Mouse (Mus musculus) CH12.LX (cell line): ENCODE measurements around the gene Slc25a45. TPM values are rescaled to one million over a fixed set of nuclear protein-coding genes. Genes with fewer than 3 reads are reported as not detected.

Experiments used
- DNase-seq: peaks from one replicate; pipeline ENCODE4 v3.0.0-alpha.2; 2013; ENCODE audit errors: extremely low read depth
- H3K27ac ChIP-seq: 2 replicates; pipeline ENCODE4 v1.5.1; 2012; ENCODE audit warnings: low read depth, mild to moderate bottlenecking, control low read depth, moderate library complexity; ENCODE audit not compliant: insufficient read depth
- H3K27me3 ChIP-seq: replicated peaks from 2 replicates; pipeline ENCODE3; 2012; ENCODE audit warnings: inconsistent platforms
- H3K36me3 ChIP-seq, 2 experiments: replicated peaks in 1 of 2; 2 replicates each; pipeline versions ENCODE3 to v1.6.1; 2012; ENCODE audit warnings: inconsistent platforms in 1 of 2, low read length in 1 of 2, mild to moderate bottlenecking in 1 of 2, mixed read lengths in 1 of 2, moderate library complexity in 1 of 2; ENCODE audit not compliant: control insufficient read depth in 1 of 2, insufficient read depth in 1 of 2
- H3K4me1 ChIP-seq, 2 experiments: 2 replicates each; pipeline ENCODE4 v1.6.1; 2012; ENCODE audit warnings: inconsistent platforms in 1 of 2, moderate library complexity in 1 of 2; ENCODE audit not compliant: insufficient read depth in 2 of 2, control insufficient read depth in 1 of 2
- H3K4me2 ChIP-seq: 2 replicates; pipeline ENCODE4 v1.6.1; 2012; ENCODE audit warnings: low read depth, mild to moderate bottlenecking, control low read depth; ENCODE audit not compliant: poor library complexity, insufficient read depth, severe bottlenecking
- H3K4me3 ChIP-seq, 3 experiments: fragments of 150-350 bp in 1 of 3; sonication (generic) in 1 of 3; replicated peaks in 1 of 3; 2 replicates each; pipeline versions ENCODE3 to v1.5.1; 2011 to 2012; ENCODE audit warnings: low read depth in 2 of 3, low read length in 2 of 3, mild to moderate bottlenecking in 2 of 3, moderate library complexity in 2 of 3, control low read depth in 1 of 3, improper control_type of control experiment in 1 of 3, inconsistent platforms in 1 of 3, mixed read lengths in 1 of 3; ENCODE audit not compliant: poor library complexity in 1 of 3
- H3K79me2 ChIP-seq: replicated peaks from 2 replicates; pipeline ENCODE4 v1.6.1; 2012; ENCODE audit warnings: mild to moderate bottlenecking, moderate library complexity; ENCODE audit not compliant: control insufficient read depth, poor library complexity, insufficient read depth, severe bottlenecking; ENCODE audit errors: extremely low read depth
- H3K9ac ChIP-seq: 2 replicates; pipeline ENCODE4 v1.6.1; 2012; ENCODE audit warnings: low read depth, mild to moderate bottlenecking, control low read depth, moderate library complexity; ENCODE audit not compliant: insufficient read depth
- H3K9me3 ChIP-seq: replicated peaks from 2 replicates; pipeline ENCODE3; 2012; ENCODE audit warnings: low read length, inconsistent platforms, mixed read lengths
- BHLHE40 ChIP-seq: IDR thresholded peaks from 2 replicates; pipeline ENCODE4 v1.6.1; 2011; ENCODE audit warnings: mild to moderate bottlenecking, low read depth, low read length, improper control_type of control experiment
- CHD1 ChIP-seq: IDR thresholded peaks from 2 replicates; pipeline ENCODE4 v1.6.1; 2012; ENCODE audit warnings: low read depth, low read length, improper control_type of control experiment, inconsistent platforms
- CHD2 ChIP-seq: IDR thresholded peaks from 2 replicates; pipeline ENCODE4 v1.6.1; 2011; ENCODE audit warnings: low read length, improper control_type of control experiment
- CTCF ChIP-seq, 2 experiments: IDR thresholded peaks in 1 of 2; conservative IDR thresholded peaks in 1 of 2; 2 replicates each; pipeline ENCODE4 v1.5.1; 2011 to 2012; ENCODE audit warnings: low read depth in 2 of 2, low read length in 2 of 2, improper control_type of control experiment in 1 of 2, inconsistent platforms in 1 of 2, mild to moderate bottlenecking in 1 of 2, moderate library complexity in 1 of 2
- E2F4 ChIP-seq: IDR thresholded peaks from 2 replicates; pipeline ENCODE4 v1.6.1; 2011; ENCODE audit warnings: low read depth, low read length, improper control_type of control experiment; ENCODE audit not compliant: insufficient replicate concordance
- ELF1 ChIP-seq: IDR thresholded peaks from 2 replicates; pipeline ENCODE4 v1.6.1; 2014; ENCODE audit warnings: low read depth, mild to moderate bottlenecking, inconsistent platforms, low read length, improper control_type of control experiment
- EP300 ChIP-seq: IDR thresholded peaks from 2 replicates; pipeline ENCODE4 v1.6.1; 2011; ENCODE audit warnings: low read length, improper control_type of control experiment
- ETS1 ChIP-seq: conservative IDR thresholded peaks from 2 replicates; pipeline ENCODE4 v1.6.1; 2012; ENCODE audit warnings: low read depth, mild to moderate bottlenecking, inconsistent platforms, low read length, improper control_type of control experiment, moderate library complexity
- GABPA ChIP-seq: IDR thresholded peaks from 2 replicates; pipeline ENCODE4 v1.6.1; 2012; ENCODE audit warnings: low read depth, low read length, improper control_type of control experiment, inconsistent platforms; ENCODE audit not compliant: insufficient replicate concordance
- HCFC1 ChIP-seq: IDR thresholded peaks from 2 replicates; pipeline ENCODE4 v1.6.1; 2012; ENCODE audit warnings: low read depth, mild to moderate bottlenecking, inconsistent platforms, low read length, improper control_type of control experiment
- IRF4 ChIP-seq: IDR thresholded peaks from 2 replicates; pipeline ENCODE4 v1.6.1; 2014; ENCODE audit warnings: low read depth, mild to moderate bottlenecking, inconsistent platforms, low read length, improper control_type of control experiment
- JUND ChIP-seq: conservative IDR thresholded peaks from 2 replicates; pipeline ENCODE4 v1.6.1; 2011; ENCODE audit warnings: low read depth, low read length, improper control_type of control experiment
- KAT2A ChIP-seq: IDR thresholded peaks from 2 replicates; pipeline ENCODE4 v1.6.1; 2012; ENCODE audit warnings: low read length, improper control_type of control experiment, inconsistent platforms; ENCODE audit not compliant: insufficient replicate concordance
- MAFK ChIP-seq: IDR thresholded peaks from 2 replicates; pipeline ENCODE4 v1.6.1; 2011; ENCODE audit warnings: low read length, improper control_type of control experiment; ENCODE audit not compliant: insufficient replicate concordance
- MAX ChIP-seq: IDR thresholded peaks from 2 replicates; pipeline ENCODE4 v1.6.1; 2011; ENCODE audit warnings: low read length, improper control_type of control experiment
- MAZ ChIP-seq: IDR thresholded peaks from 2 replicates; pipeline ENCODE4 v1.6.1; 2012; ENCODE audit warnings: low read depth, mild to moderate bottlenecking, inconsistent platforms, low read length, improper control_type of control experiment, moderate library complexity
- MEF2A ChIP-seq: IDR thresholded peaks from 2 replicates; pipeline ENCODE4 v1.6.1; 2014; ENCODE audit warnings: low read depth, mild to moderate bottlenecking, inconsistent platforms, low read length, improper control_type of control experiment, borderline replicate concordance
- MXI1 ChIP-seq: IDR thresholded peaks from 2 replicates; pipeline ENCODE4 v1.6.1; 2011; ENCODE audit warnings: mild to moderate bottlenecking, low read depth, low read length, improper control_type of control experiment
- MYC ChIP-seq: IDR thresholded peaks from 2 replicates; pipeline ENCODE4 v1.6.1; 2011; ENCODE audit warnings: low read depth, mild to moderate bottlenecking, improper control_type of control experiment, low read length
- NELFE ChIP-seq: IDR thresholded peaks from 2 replicates; pipeline ENCODE4 v1.6.1; 2011; ENCODE audit warnings: low read depth, low read length, improper control_type of control experiment
- NRF1 ChIP-seq: IDR thresholded peaks from 2 replicates; pipeline ENCODE4 v1.6.1; 2014; ENCODE audit warnings: low read depth, mild to moderate bottlenecking, inconsistent platforms, low read length, improper control_type of control experiment, moderate library complexity
- PAX5 ChIP-seq: IDR thresholded peaks from 2 replicates; pipeline ENCODE4 v1.6.1; 2012; ENCODE audit warnings: low read length, inconsistent platforms, mixed read lengths
- POLR2A ChIP-seq: IDR thresholded peaks from 2 replicates; pipeline ENCODE4 v1.6.1; 2011; ENCODE audit warnings: low read depth, mild to moderate bottlenecking, improper control_type of control experiment, low read length
- POLR2AphosphoS2 ChIP-seq: IDR thresholded peaks from 2 replicates; pipeline ENCODE4 v1.6.1; 2011; ENCODE audit warnings: low read depth, low read length, improper control_type of control experiment
- RAD21 ChIP-seq: IDR thresholded peaks from 2 replicates; pipeline ENCODE4 v1.6.1; 2011; ENCODE audit warnings: low read depth, mild to moderate bottlenecking, low read length, improper control_type of control experiment, moderate library complexity
- RCOR1 ChIP-seq: conservative IDR thresholded peaks from 2 replicates; pipeline ENCODE4 v1.6.1; 2012; ENCODE audit warnings: low read depth, mild to moderate bottlenecking, inconsistent platforms, low read length, improper control_type of control experiment
- SIN3A ChIP-seq: IDR thresholded peaks from 2 replicates; pipeline ENCODE4 v1.6.1; 2012; ENCODE audit warnings: low read length, improper control_type of control experiment, inconsistent platforms
- SMC3 ChIP-seq: IDR thresholded peaks from 2 replicates; pipeline ENCODE4 v1.6.1; 2011; ENCODE audit warnings: low read depth, low read length, improper control_type of control experiment
- TBP ChIP-seq: conservative IDR thresholded peaks from 2 replicates; pipeline ENCODE4 v1.6.1; 2011; ENCODE audit warnings: low read depth, low read length, improper control_type of control experiment
- TCF12 ChIP-seq: IDR thresholded peaks from 2 replicates; pipeline ENCODE4 v1.6.1; 2014; ENCODE audit warnings: low read depth, mild to moderate bottlenecking, inconsistent platforms, low read length, improper control_type of control experiment
- UBTF ChIP-seq: IDR thresholded peaks from 2 replicates; pipeline ENCODE4 v1.6.1; 2012; ENCODE audit warnings: low read depth, mild to moderate bottlenecking, inconsistent platforms, low read length, improper control_type of control experiment, moderate library complexity
- USF1 ChIP-seq: IDR thresholded peaks from 2 replicates; pipeline ENCODE4 v1.6.1; 2014; ENCODE audit warnings: low read depth, mild to moderate bottlenecking, inconsistent platforms, low read length, improper control_type of control experiment
- USF2 ChIP-seq: conservative IDR thresholded peaks from 2 replicates; pipeline ENCODE4 v1.6.1; 2011; ENCODE audit warnings: low read depth, low read length, improper control_type of control experiment
- ZC3H11A ChIP-seq: IDR thresholded peaks from 2 replicates; pipeline ENCODE4 v1.6.1; 2012; ENCODE audit warnings: low read depth, mild to moderate bottlenecking, inconsistent platforms, low read length, improper control_type of control experiment
- ZKSCAN1 ChIP-seq: IDR thresholded peaks from 2 replicates; pipeline ENCODE4 v1.6.1; 2012; ENCODE audit warnings: low read depth, inconsistent platforms, low read length, improper control_type of control experiment, borderline replicate concordance
- ZMIZ1 ChIP-seq: IDR thresholded peaks from 2 replicates; pipeline ENCODE4 v1.6.1; 2012; ENCODE audit warnings: low read depth, mild to moderate bottlenecking, inconsistent platforms, low read length, improper control_type of control experiment
- ZNF384 ChIP-seq: IDR thresholded peaks from 2 replicates; pipeline ENCODE4 v1.6.1; 2012; ENCODE audit warnings: low read depth, low read length, improper control_type of control experiment, inconsistent platforms
- dilution Hi-C: fragments of 300-500 bp; cut with MboI; formaldehyde crosslinking; loops from 2 replicates; pipeline ENCODE4 v1.14.3; 2020; ENCODE audit warnings: low sequenced_read_pairs; ENCODE audit not compliant: extremely low pct_unique_long_range_greater_than_20kb, extremely low pct_ligation_motif_present
- in situ Hi-C: fragments of 300-500 bp; cut with MboI; formaldehyde crosslinking; loops from 3 replicates; pipeline ENCODE4 v1.14.3; 2019; ENCODE audit warnings: low sequenced_read_pairs, low pct_ligation_motif_present, low pct_unique_long_range_greater_than_20kb, mixed read lengths
- polyA plus RNA-seq: library from polyadenylated mRNA; unstranded; fragments of >175 nt; gene quantifications from 2 replicates; pipeline ENCODE4 v1.2.1, GENCODE M21; 2012; ENCODE audit warnings: low read depth; ENCODE audit not compliant: insufficient read length
- total RNA-seq, 2 experiments: library from RNA; depleted of rRNA; stranded (reverse); fragments of 300-350 nt in 1 of 2; fragments of >200 nt in 1 of 2; gene quantifications; 2 replicates each; pipeline ENCODE4 v1.2.3; 2012 to 2014

Gene Slc25a45
- 20.6 and 23.1 TPM in 2 replicates for total RNA-seq (2012; rRNA removed)
- 27.6 and 33.0 TPM in 2 replicates for total RNA-seq (2014; rRNA removed)
- 20.8 and 22.7 TPM in 2 replicates for polyA plus RNA-seq

- Histone ChIP-seq H3K27me3 (no peaks in the 10 kb centered on the region), H3K9me3 (no peaks in the 10 kb centered on the region), H3K4me3 (peak within 1 kb of the TSS; percentile 53 to 57 (median 56)), H3K4me1 (peaks cover 19 to 55% of the 10 kb centered on the region in 2 experiments), H3K79me2 (peaks cover 4% of the 10 kb centered on the region; the same call in 1 of the 2 replicates), H3K27ac (peak within 1 kb of the TSS; percentile 96), H3K36me3 (peaks cover 25 to 39% of the 10 kb centered on the region in 2 experiments), H3K9ac (peak within 1 kb of the TSS; percentile 95), H3K4me2 (peak within 1 kb of the TSS; percentile 88)
- dilution Hi-C loops: no loop called here
- in situ Hi-C loops: loop anchor here (5.0 kb wide), 1 partner anchor 90 kb away; no protein-coding TSS in a partner anchor
- peak; percentile 91 for DNase-seq
- no peak for TF ChIP-seq UBTF
- TF ChIP-seq CHD2: no peak; the same call in none of the 2 replicates
- TF ChIP-seq MYC: peak; percentile 84
- no peak for TF ChIP-seq PAX5
- no peak for TF ChIP-seq GABPA
- TF ChIP-seq MAZ: no peak
- TF ChIP-seq HCFC1: peak; percentile 53; the same call in 1 of the 2 replicates
- peak; percentile 59 for TF ChIP-seq ZC3H11A
- TF ChIP-seq JUND: peak; percentile 84
- TF ChIP-seq IRF4: peak; percentile 98
- TF ChIP-seq USF2: no peak
- TF ChIP-seq CTCF (conservative IDR thresholded peaks at IDR 0.05 in 1 of 2, IDR thresholded peaks at IDR 0.05 in 1 of 2; ENCODE audit: low read depth in 2 of 2, low read length in 2 of 2): peak; percentile 42 to 95
- TF ChIP-seq RAD21: peak; percentile 95
- TF ChIP-seq NRF1: no peak; the same call in 1 of the 2 replicates
- TF ChIP-seq SMC3: peak; percentile 95
- no peak for TF ChIP-seq ZMIZ1
- no peak; the same call in 1 of the 2 replicates for TF ChIP-seq SIN3A
- peak; percentile 27; the same call in 1 of the 2 replicates for TF ChIP-seq TCF12
- no peak for TF ChIP-seq ETS1
- TF ChIP-seq RCOR1: peak; percentile 54; the same call in 1 of the 2 replicates
- TF ChIP-seq EP300: peak; percentile 46; the same call in 1 of the 2 replicates
- TF ChIP-seq ZKSCAN1: no peak
- TF ChIP-seq ELF1: peak; percentile 85
- TF ChIP-seq POLR2AphosphoS2: no peak
- peak; percentile 65; the same call in 1 of the 2 replicates for TF ChIP-seq NELFE
- no peak for TF ChIP-seq ZNF384
- peak; percentile 56 for TF ChIP-seq MAX
- TF ChIP-seq BHLHE40: peak; percentile 24; the same call in 1 of the 2 replicates
- TF ChIP-seq POLR2A: peak; percentile 78
- TF ChIP-seq TBP: 0 out of 2 replicates have a peak, but pooled peaks have one; percentile 66
- peak; percentile 84; the same call in 1 of the 2 replicates for TF ChIP-seq CHD1
- no peak for TF ChIP-seq USF1
- no peak for TF ChIP-seq KAT2A
- no peak for TF ChIP-seq E2F4
- TF ChIP-seq MAFK: no peak; the same call in 1 of the 2 replicates
- peak; percentile 89 for TF ChIP-seq MEF2A
- TF ChIP-seq MXI1: peak; percentile 17; the same call in 1 of the 2 replicates
These were observed at the start of gene Slc25a45 for GRCm38 (mm10) chr19:5877618-5878361. Slc25a45 (plus strand) TSS chr19:5877808.
